Mouse (Mus musculus) kidney, adult 2 months (tissue): ENCODE data around the gene Stx16. TPM values are rescaled to one million over a fixed set of nuclear protein-coding genes. Genes with fewer than 3 reads are reported as not detected.
A peak's percentile ranks its signal among the peaks of the same experiment; 100 is the strongest.

Source experiments
- DNase-seq: peaks from one replicate; pipeline ENCODE4 v3.0.0; 2021
- H3K27ac ChIP-seq: fragments of 200-500 bp; 2 replicates; pipeline ENCODE4 v1.5.1; 2012; ENCODE audit warnings: low read depth, low read length, control low read depth, inconsistent platforms; ENCODE audit not compliant: insufficient read depth
- H3K27me3 ChIP-seq: fragments of 200-500 bp; replicated peaks from 2 replicates; pipeline ENCODE4 v1.6.1; 2012; ENCODE audit warnings: mild to moderate bottlenecking, moderate library complexity, low read length, inconsistent platforms; ENCODE audit not compliant: control insufficient read depth, insufficient read depth
- H3K36me3 ChIP-seq: fragments of 200-500 bp; 2 replicates; pipeline ENCODE4 v1.6.1; 2012; ENCODE audit warnings: mild to moderate bottlenecking, moderate library complexity, low read length, inconsistent platforms; ENCODE audit not compliant: control insufficient read depth, insufficient read depth
- H3K4me1 ChIP-seq: fragments of 200-500 bp; 2 replicates; pipeline ENCODE4 v1.6.1; 2011; ENCODE audit warnings: low read length; ENCODE audit not compliant: control insufficient read depth, insufficient read depth
- H3K4me3 ChIP-seq: fragments of 200-500 bp; 2 replicates; pipeline ENCODE4 v1.5.1; 2011; ENCODE audit warnings: mild to moderate bottlenecking, low read depth, low read length, control low read depth; ENCODE audit not compliant: insufficient read depth
- CTCF ChIP-seq: fragments of 200-500 bp; conservative IDR thresholded peaks from 2 replicates; pipeline ENCODE4 v1.5.1; 2011; ENCODE audit warnings: low read depth, mild to moderate bottlenecking, control low read depth, low read length, moderate library complexity, mixed read lengths; ENCODE audit not compliant: insufficient read depth, insufficient read length
- POLR2A ChIP-seq: fragments of 200-500 bp; IDR thresholded peaks from one replicate; pipeline ENCODE4 v1.6.1; 2011; ENCODE audit warnings: low read depth, low read length, control low read depth
- WGBS: fragments of 180-500 bp; shearing (Covaris S2); methylation state at CpG from one replicate; pipeline ENCODE4 v1.1.7; 2018; 5-methylcytosine and 5-hydroxymethylcytosine counted together
- polyA plus RNA-seq: library from polyadenylated mRNA; depleted of rRNA; stranded (reverse); fragments of >200 nt; gene quantifications from 2 replicates; pipeline ENCODE4 v1.2.3, GENCODE M21; 2012

Stx16 gene
- polyA plus RNA-seq, 1 experiment, result 24.3 TPM

GRCm38 (mm10) chr2:174107375-174107774 lies 31.3 kb downstream of the Stx16 start:
- TF ChIP-seq POLR2A (no peak), CTCF (no peak)
- H3K27ac ChIP-seq, result no peak overlapping the region
- H3K4me3 ChIP-seq, result no peak overlapping the region
- peaks cover 5% of the 10 kb centered on the region; the same call in 1 of the 2 replicates for H3K4me1 ChIP-seq
- DNase-seq, result peak; percentile 59
- H3K27me3 ChIP-seq, result no peaks in the 10 kb centered on the region
- 57% methylated on average over 3 of the region's 3 CpGs for WGBS
- no peaks in the 10 kb centered on the region for H3K36me3 ChIP-seq

- Histone ChIP-seq H3K36me3 (no peaks in the 10 kb centered on the region), H3K27me3 (no peaks in the 10 kb centered on the region), H3K4me1 (no peaks in the 10 kb centered on the region; the same call in 1 of the 2 replicates), H3K27ac (peak within 1 kb of the TSS; percentile 53), H3K4me3 (peak within 1 kb of the TSS; percentile 84)
- TF ChIP-seq CTCF (0 out of 2 replicates have a peak, but pooled peaks have one; percentile 8), POLR2A (no peak)
- peak; percentile 81 for DNase-seq
- under 1% methylated on average over 88 of the region's 90 CpGs for WGBS
These were observed 34.1 kb downstream of the Stx16 start, which contains the start of gene Npepl1 for GRCm38 (mm10) chr2:174109991-174110782. Gene Npepl1, plus strand, starts transcription at chr2:174110349.

- Histone ChIP-seq H3K36me3 (0 out of 2 replicates have a peak, but pooled peaks cover 1% of the 10 kb centered on the region), H3K4me3 (peak overlapping the region; percentile 84), H3K27me3 (no peaks in the 10 kb centered on the region), H3K27ac (peak overlapping the region; percentile 53; the same call in 1 of the 2 replicates), H3K4me1 (no peaks in the 10 kb centered on the region; the same call in 1 of the 2 replicates)
- no peak for TF ChIP-seq CTCF
- TF ChIP-seq POLR2A, result no peak
- 50% methylated on average over 33 of the region's 33 CpGs for WGBS
- no peak for DNase-seq
These were observed 34.9 kb downstream of the Stx16 start for GRCm38 (mm10) chr2:174110783-174111549.

DNA sequence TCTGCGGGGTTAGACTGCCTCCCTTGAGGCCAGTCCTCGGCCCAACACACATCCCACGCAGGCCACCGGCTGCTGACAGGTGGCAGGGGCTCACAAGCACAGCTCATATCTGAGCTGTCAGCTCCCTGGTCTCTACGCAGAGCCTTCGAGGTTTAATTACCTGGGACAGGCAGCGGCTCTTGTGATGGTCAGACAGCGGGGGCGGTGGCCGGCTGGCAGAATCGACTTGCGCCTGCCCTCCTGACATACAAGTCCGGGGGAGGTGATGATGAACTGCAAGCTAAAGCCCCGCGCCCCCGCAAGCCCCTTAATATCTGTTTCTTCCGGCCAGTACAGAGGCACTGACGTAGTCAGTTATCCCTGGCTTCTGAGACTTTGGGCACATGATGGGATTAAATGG lies 36.8 kb downstream of the Stx16 start:
- Histone ChIP-seq H3K4me3 (no peak overlapping the region), H3K4me1 (no peaks in the 10 kb centered on the region; the same call in 1 of the 2 replicates), H3K27me3 (no peaks in the 10 kb centered on the region), H3K36me3 (0 out of 2 replicates have a peak, but pooled peaks cover 1% of the 10 kb centered on the region), H3K27ac (no peak overlapping the region)
- DNase-seq, result no peak
- WGBS, result 72% methylated on average over 18 of the region's 18 CpGs
- TF ChIP-seq POLR2A, result no peak
- TF ChIP-seq CTCF, result no peak

- WGBS, result 92% methylated on average over 12 of the region's 12 CpGs
- Histone ChIP-seq H3K27me3 (no peaks in the 10 kb centered on the region), H3K27ac (no peak overlapping the region), H3K4me1 (no peaks in the 10 kb centered on the region; the same call in 1 of the 2 replicates), H3K36me3 (0 out of 2 replicates have a peak, but pooled peaks cover 1% of the 10 kb centered on the region), H3K4me3 (no peak overlapping the region)
- DNase-seq, result no peak
- no peak for TF ChIP-seq CTCF
- TF ChIP-seq POLR2A, result no peak
These were observed 38.2 kb downstream of the Stx16 start for GRCm38 (mm10) chr2:174114148-174114864.

DNA sequence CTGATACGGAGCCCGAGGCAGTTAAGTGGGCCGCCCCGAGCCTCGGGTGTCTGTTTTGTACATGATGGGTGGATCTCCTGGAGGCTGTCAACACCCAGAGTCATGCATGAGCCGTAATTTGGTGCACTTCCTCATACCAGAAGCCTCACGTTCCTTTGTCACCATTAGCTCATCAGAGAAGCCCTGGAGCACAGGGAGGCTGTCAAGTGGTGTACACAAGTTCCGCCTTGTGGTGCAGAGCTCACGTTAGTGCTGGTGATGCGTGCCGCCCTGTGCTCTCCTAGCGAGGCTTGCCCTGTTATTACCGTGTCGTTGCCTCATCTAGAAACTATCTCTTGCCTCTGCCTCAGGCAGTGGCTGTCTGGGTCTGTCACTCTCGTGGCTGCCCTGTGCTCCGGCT lies 40.8 kb downstream of the Stx16 start:
- Histone ChIP-seq H3K27ac (no peak overlapping the region), H3K36me3 (peaks cover 4% of the 10 kb centered on the region; the same call in 1 of the 2 replicates), H3K27me3 (no peaks in the 10 kb centered on the region), H3K4me3 (no peak overlapping the region), H3K4me1 (no peaks in the 10 kb centered on the region)
- 73% methylated on average over 16 of the region's 16 CpGs for WGBS
- no peak for DNase-seq
- TF ChIP-seq CTCF, result no peak
- no peak for TF ChIP-seq POLR2A
